Mouse (Mus musculus) neural tube, embryonic 14.5 days (tissue): ENCODE data around the gene Vps53. TPM values are rescaled to one million over a fixed set of nuclear protein-coding genes. Genes with fewer than 3 reads are reported as not detected.

ENCODE experiments used
- ATAC-seq: fragments of 200-750 bp; cut with Nextera tagmentation; 2 replicates; pipeline ENCODE4 v1.8.0; 2017; ENCODE audit warnings: low read depth, mild to moderate bottlenecking, moderate TSS enrichment, moderate library complexity
- H3K27ac ChIP-seq: fragments of 300-500 bp; sonication (generic); 2 replicates; pipeline ENCODE4 v1.5.1; 2014; ENCODE audit warnings: low read depth, mild to moderate bottlenecking, control low read depth, low read length, moderate library complexity, mixed read lengths
- H3K27me3 ChIP-seq: fragments of 300-500 bp; sonication (generic); 2 replicates; pipeline ENCODE4 v1.6.1; 2014; ENCODE audit warnings: low read length; ENCODE audit not compliant: control insufficient read depth, insufficient read depth
- H3K36me3 ChIP-seq: fragments of 300-500 bp; sonication (generic); 2 replicates; pipeline ENCODE4 v1.6.1; 2014; ENCODE audit warnings: low read length, mixed read lengths; ENCODE audit not compliant: control insufficient read depth, insufficient read depth
- H3K4me1 ChIP-seq: fragments of 300-500 bp; sonication (generic); 2 replicates; pipeline ENCODE4 v1.6.1; 2014; ENCODE audit warnings: low read length; ENCODE audit not compliant: control insufficient read depth, insufficient read depth
- H3K4me2 ChIP-seq: fragments of 300-500 bp; sonication (generic); 2 replicates; pipeline ENCODE4 v1.6.1; 2014; ENCODE audit warnings: mild to moderate bottlenecking, low read depth, low read length, control low read depth
- H3K4me3 ChIP-seq: fragments of 300-500 bp; sonication (generic); 2 replicates; pipeline ENCODE4 v1.5.1; 2014; ENCODE audit warnings: low read depth, low read length, control low read depth, mixed read lengths
- H3K9ac ChIP-seq: fragments of 300-500 bp; sonication (generic); replicated peaks from 2 replicates; pipeline ENCODE4 v1.6.1; 2014; ENCODE audit warnings: low read depth, mild to moderate bottlenecking, control low read depth, low read length, mixed read lengths
- H3K9me3 ChIP-seq: fragments of 300-500 bp; sonication (generic); 2 replicates; pipeline ENCODE4 v1.6.1; 2016; ENCODE audit warnings: low read length; ENCODE audit not compliant: control insufficient read depth
- WGBS: fragments of 180-500 bp; shearing (Covaris S2); extraction: QIAGEN DNeasy Blood & Tissue Kit; methylation state at CpG from one replicate; pipeline ENCODE4 v1.1.7; 2014; 5-methylcytosine and 5-hydroxymethylcytosine counted together
- polyA plus RNA-seq: library from polyadenylated mRNA; unstranded; fragments of >200 nt; fragmentation: Nextera tagmentation; extraction: Ambion mirVana; gene quantifications from 2 replicates; pipeline ENCODE4 v1.2.1, GENCODE M21; 2014

Gene Vps53
- polyA plus RNA-seq, 1 experiment from 2014 or later: 71.0 TPM

GRCm38 (mm10) chr11:76154200-76154599, 25.2 kb downstream of the Vps53 start:
- WGBS: 89% methylated on average over 2 of the region's 2 CpGs
- ATAC-seq: no peak
- no peaks in the 10 kb centered on the region for H3K9me3 ChIP-seq
- H3K4me2 ChIP-seq: no peak overlapping the region
- peaks cover 26% of the 10 kb centered on the region for H3K36me3 ChIP-seq
- H3K9ac ChIP-seq: no peak overlapping the region
- H3K27ac ChIP-seq: no peak overlapping the region
- H3K27me3 ChIP-seq: no peaks in the 10 kb centered on the region
- no peaks in the 10 kb centered on the region for H3K4me1 ChIP-seq
- H3K4me3 ChIP-seq: no peak overlapping the region

GRCm38 (mm10) chr11:76153236-76153951, 26.1 kb downstream of the Vps53 start:
- ATAC-seq: no peak
- Histone ChIP-seq H3K36me3 (peaks cover 26% of the 10 kb centered on the region), H3K27ac (no peak overlapping the region), H3K4me2 (no peak overlapping the region), H3K27me3 (no peaks in the 10 kb centered on the region), H3K9me3 (no peaks in the 10 kb centered on the region), H3K9ac (no peak overlapping the region), H3K4me1 (peaks cover 3% of the 10 kb centered on the region; the same call in 1 of the 2 replicates), H3K4me3 (no peak overlapping the region)
- 93% methylated on average over 5 of the region's 5 CpGs for WGBS

- Histone ChIP-seq H3K27ac (no peak overlapping the region), H3K4me2 (no peak overlapping the region), H3K9ac (no peak overlapping the region), H3K4me1 (peaks cover 7% of the 10 kb centered on the region; the same call in 1 of the 2 replicates), H3K27me3 (no peaks in the 10 kb centered on the region), H3K36me3 (peaks cover 19% of the 10 kb centered on the region), H3K4me3 (no peak overlapping the region), H3K9me3 (no peaks in the 10 kb centered on the region)
- WGBS: 72% methylated on average over 4 of the region's 4 CpGs
- ATAC-seq: no peak
Observed at GRCm38 (mm10) chr11:76150980-76151379, 28.5 kb downstream of the Vps53 start.

GRCm38 (mm10) chr11:76148055-76149008, 31.1 kb downstream of the Vps53 start:
- H3K9me3 ChIP-seq: no peaks in the 10 kb centered on the region
- 68% methylated on average over 8 of the region's 8 CpGs for WGBS
- H3K27me3 ChIP-seq: no peaks in the 10 kb centered on the region
- H3K27ac ChIP-seq: no peak overlapping the region
- peaks cover 6% of the 10 kb centered on the region; the same call in 1 of the 2 replicates for H3K36me3 ChIP-seq
- peaks cover 7% of the 10 kb centered on the region; the same call in 1 of the 2 replicates for H3K4me1 ChIP-seq
- no peak overlapping the region for H3K9ac ChIP-seq
- H3K4me3 ChIP-seq: no peak overlapping the region
- ATAC-seq: no peak
- H3K4me2 ChIP-seq: no peak overlapping the region

- Histone ChIP-seq H3K36me3 (no peaks in the 10 kb centered on the region), H3K27ac (no peak overlapping the region), H3K4me1 (peaks cover 7% of the 10 kb centered on the region; the same call in 1 of the 2 replicates), H3K9me3 (no peaks in the 10 kb centered on the region), H3K9ac (no peak overlapping the region), H3K4me3 (no peak overlapping the region), H3K4me2 (no peak overlapping the region), H3K27me3 (no peaks in the 10 kb centered on the region)
- no peak for ATAC-seq
- WGBS: 93% methylated on average over 8 of the region's 8 CpGs
Observed at GRCm38 (mm10) chr11:76146187-76147010, 33.0 kb downstream of the Vps53 start.

GRCm38 (mm10) chr11:76145169-76145568, 34.3 kb downstream of the Vps53 start:
- no peak overlapping the region for H3K4me3 ChIP-seq
- 97% methylated on average over 1 of the region's 1 CpGs for WGBS

GRCm38 (mm10) chr11:76144386-76144785, 35.1 kb downstream of the Vps53 start:
- Histone ChIP-seq H3K27ac (no peak overlapping the region), H3K9me3 (no peaks in the 10 kb centered on the region), H3K27me3 (no peaks in the 10 kb centered on the region), H3K36me3 (no peaks in the 10 kb centered on the region), H3K4me2 (no peak overlapping the region), H3K9ac (no peak overlapping the region), H3K4me3 (no peak overlapping the region), H3K4me1 (peaks cover 7% of the 10 kb centered on the region; the same call in 1 of the 2 replicates)
- 95% methylated on average over 8 of the region's 8 CpGs for WGBS
- no peak for ATAC-seq

More at GRCm38 (mm10) chr11:76145169-76145568, 34.3 kb downstream of the Vps53 start:
- ATAC-seq: no peak
- Histone ChIP-seq H3K4me2 (no peak overlapping the region), H3K9me3 (no peaks in the 10 kb centered on the region), H3K9ac (no peak overlapping the region), H3K4me1 (peaks cover 7% of the 10 kb centered on the region; the same call in 1 of the 2 replicates), H3K27me3 (no peaks in the 10 kb centered on the region), H3K27ac (no peak overlapping the region), H3K36me3 (no peaks in the 10 kb centered on the region)

- H3K4me2 ChIP-seq: no peak overlapping the region
- no peak overlapping the region for H3K9ac ChIP-seq
- ATAC-seq: no peak
- no peaks in the 10 kb centered on the region for H3K4me1 ChIP-seq
- H3K27me3 ChIP-seq: no peaks in the 10 kb centered on the region
- H3K4me3 ChIP-seq: no peak overlapping the region
- no peaks in the 10 kb centered on the region for H3K9me3 ChIP-seq
- no peak overlapping the region for H3K27ac ChIP-seq
- 82% methylated on average over 3 of the region's 3 CpGs for WGBS
- H3K36me3 ChIP-seq: peaks cover 31% of the 10 kb centered on the region
Observed at GRCm38 (mm10) chr11:76137996-76138395, 41.5 kb downstream of the Vps53 start.
